Mouse (Mus musculus): ENCODE measurements around the gene Esyt2. TPM values are rescaled to one million over a fixed set of nuclear protein-coding genes. Genes with fewer than 3 reads are reported as not detected.

Esyt2 gene
- polyA plus RNA-seq, 1 experiment from 2014 or later = 14.7 TPM

DNA sequence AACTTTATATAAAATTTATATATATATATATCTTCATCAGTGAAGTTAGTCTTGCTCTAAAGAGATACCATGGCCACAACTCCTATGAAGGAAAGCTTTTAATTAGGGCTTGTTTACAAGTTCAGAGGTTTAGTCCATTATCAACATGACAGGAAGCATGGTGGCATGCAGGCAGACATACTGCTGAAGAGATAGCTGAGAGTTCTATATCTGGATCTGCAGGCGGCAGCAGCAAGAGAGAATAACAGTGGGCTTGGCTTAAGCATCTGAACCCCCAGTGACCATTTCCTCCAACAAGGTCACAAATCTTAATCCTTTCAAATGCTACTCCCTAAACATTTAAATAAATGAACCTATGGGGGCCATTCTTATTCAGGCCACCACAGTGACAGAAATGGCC lies 59.2 kb downstream of the Esyt2 start:
- Histone ChIP-seq H3K27ac (no peak overlapping the region), H3K4me1 (no peaks in the 10 kb centered on the region), H3K27me3 (ENCODE audit: insufficient read depth, poor library complexity, severe bottlenecking) (no peaks in the 10 kb centered on the region), H3K9me3 (no peaks in the 10 kb centered on the region), H3K36me3 (peaks cover 15% of the 10 kb centered on the region; the same call in 1 of the 2 replicates), H3K4me3 (no peak overlapping the region)
- WGBS = 30% methylated on average over 1 of the region's 1 CpGs
- no peak for DNase-seq (ENCODE audit: low spot score)

DNA sequence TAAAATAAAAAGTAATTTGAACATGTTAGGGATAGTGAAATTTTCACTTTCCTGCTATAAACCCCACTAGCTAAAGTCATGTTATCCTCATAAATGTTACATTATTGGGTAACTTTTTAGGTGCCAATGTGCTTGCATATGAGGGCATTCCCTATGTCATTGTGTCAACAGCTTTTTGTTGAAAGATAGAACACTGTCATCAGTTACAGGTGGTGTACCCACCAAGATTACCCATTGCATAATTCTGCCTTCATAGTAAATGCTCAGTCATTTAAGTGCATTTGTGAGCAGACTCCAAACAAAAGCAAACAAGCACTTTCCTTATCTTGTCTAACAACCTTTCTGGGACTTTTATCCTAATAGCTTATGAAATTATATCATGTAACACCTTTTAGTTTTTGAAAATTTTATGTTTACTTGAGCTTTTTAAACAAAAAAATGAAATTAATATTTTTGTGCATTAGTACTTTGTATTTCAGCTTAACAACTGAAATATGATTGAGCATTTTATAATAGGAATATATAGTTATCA lies 67.8 kb downstream of the Esyt2 start:
- DNase-seq (ENCODE audit: low spot score) = no peak
- no peak overlapping the region for H3K27ac ChIP-seq
- H3K9me3 ChIP-seq = no peaks in the 10 kb centered on the region
- no peaks in the 10 kb centered on the region for H3K27me3 ChIP-seq (ENCODE audit: insufficient read depth, poor library complexity, severe bottlenecking)
- no peak overlapping the region for H3K4me3 ChIP-seq
- H3K36me3 ChIP-seq = peaks cover 7% of the 10 kb centered on the region; the same call in 1 of the 2 replicates
- no peaks in the 10 kb centered on the region for H3K4me1 ChIP-seq

GRCm38 (mm10) chr12:116349376-116349775 lies 68.4 kb downstream of the Esyt2 start:
- Histone ChIP-seq H3K4me1 (no peaks in the 10 kb centered on the region), H3K9me3 (no peaks in the 10 kb centered on the region), H3K27me3 (ENCODE audit: insufficient read depth, poor library complexity, severe bottlenecking) (no peaks in the 10 kb centered on the region), H3K36me3 (peaks cover 7% of the 10 kb centered on the region; the same call in 1 of the 2 replicates), H3K4me3 (no peak overlapping the region), H3K27ac (no peak overlapping the region)
- no peak for DNase-seq (ENCODE audit: low spot score)
- WGBS = 74% methylated on average over 2 of the region's 2 CpGs

GRCm38 (mm10) chr12:116351022-116351421 lies 70.0 kb downstream of the Esyt2 start:
- Histone ChIP-seq H3K27me3 (ENCODE audit: insufficient read depth, poor library complexity, severe bottlenecking) (no peaks in the 10 kb centered on the region), H3K4me1 (no peaks in the 10 kb centered on the region), H3K9me3 (no peaks in the 10 kb centered on the region), H3K36me3 (no peaks in the 10 kb centered on the region; the same call in 1 of the 2 replicates), H3K27ac (no peak overlapping the region), H3K4me3 (no peak overlapping the region)
- no peak for DNase-seq (ENCODE audit: low spot score)
- WGBS = 85% methylated on average over 4 of the region's 4 CpGs

DNA sequence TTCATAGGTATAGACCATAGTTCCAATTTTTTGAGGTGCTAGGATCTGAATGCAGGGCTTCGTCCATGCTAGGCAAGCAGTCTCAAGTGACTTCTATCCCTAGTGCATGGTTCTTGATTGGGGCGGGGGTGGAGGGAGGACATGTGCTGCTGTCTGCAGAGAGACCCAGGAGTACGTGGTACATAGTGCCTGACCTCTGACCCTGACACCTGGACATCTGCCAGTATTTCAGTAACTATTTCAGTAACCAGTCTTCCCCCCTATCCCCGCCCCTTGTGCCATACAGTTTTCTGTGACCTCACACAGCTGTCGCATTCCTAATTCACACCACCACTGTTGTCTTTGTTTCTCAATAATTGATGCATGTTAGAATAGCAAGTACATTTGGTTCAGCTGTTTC lies 71.4 kb downstream of the Esyt2 start:
- 75% methylated on average over 5 of the region's 5 CpGs for WGBS
- DNase-seq (ENCODE audit: low spot score) = no peak

DNA sequence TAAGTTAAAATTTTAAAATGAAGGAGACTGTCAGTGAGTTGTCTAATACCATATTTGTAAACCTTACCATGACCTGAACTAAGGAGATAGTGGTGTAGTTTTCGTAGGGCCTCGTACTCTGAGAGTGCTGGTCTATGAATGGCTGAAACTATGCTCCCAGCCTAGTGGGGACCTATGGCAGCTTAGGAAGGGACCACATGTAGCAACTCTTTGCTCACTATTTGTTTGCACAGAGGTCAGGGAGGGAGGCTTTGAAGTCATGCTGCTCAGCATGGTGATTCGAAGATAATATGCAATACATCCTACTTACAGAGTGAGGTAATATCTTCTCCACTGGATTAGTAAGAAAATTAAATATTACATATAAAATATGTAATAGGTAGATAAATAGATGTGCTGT lies 73.7 kb downstream of the Esyt2 start:
- WGBS = 86% methylated on average over 3 of the region's 3 CpGs
- no peak overlapping the region for H3K27ac ChIP-seq
- H3K4me3 ChIP-seq = no peak overlapping the region
- H3K9me3 ChIP-seq = no peaks in the 10 kb centered on the region
- H3K4me1 ChIP-seq = no peaks in the 10 kb centered on the region
- H3K27me3 ChIP-seq (ENCODE audit: insufficient read depth, poor library complexity, severe bottlenecking) = no peaks in the 10 kb centered on the region
- DNase-seq (ENCODE audit: low spot score) = no peak
- peaks cover 8% of the 10 kb centered on the region; the same call in 1 of the 2 replicates for H3K36me3 ChIP-seq

More for the DNA sequence above, 71.4 kb downstream of the Esyt2 start:
- Histone ChIP-seq H3K27me3 (ENCODE audit: insufficient read depth, poor library complexity, severe bottlenecking) (no peaks in the 10 kb centered on the region), H3K27ac (no peak overlapping the region), H3K4me3 (no peak overlapping the region), H3K9me3 (no peaks in the 10 kb centered on the region), H3K4me1 (no peaks in the 10 kb centered on the region), H3K36me3 (peaks cover 2% of the 10 kb centered on the region; the same call in 1 of the 2 replicates)

- Histone ChIP-seq H3K36me3 (peaks cover 25% of the 10 kb centered on the region), H3K27ac (no peak overlapping the region), H3K9me3 (no peaks in the 10 kb centered on the region), H3K4me3 (no peak overlapping the region), H3K4me1 (no peaks in the 10 kb centered on the region), H3K27me3 (ENCODE audit: insufficient read depth, poor library complexity, severe bottlenecking) (no peaks in the 10 kb centered on the region)
- DNase-seq (ENCODE audit: low spot score) = no peak
Measured at GRCm38 (mm10) chr12:116362091-116362490, 81.1 kb downstream of the Esyt2 start.

GRCm38 (mm10) chr12:116366900-116367299 lies 85.9 kb downstream of the Esyt2 start:
- H3K4me3 ChIP-seq = no peak overlapping the region
- peaks cover 23% of the 10 kb centered on the region for H3K36me3 ChIP-seq
- WGBS = 88% methylated on average over 3 of the region's 3 CpGs
- no peaks in the 10 kb centered on the region for H3K27me3 ChIP-seq (ENCODE audit: insufficient read depth, poor library complexity, severe bottlenecking)
- no peak overlapping the region for H3K27ac ChIP-seq
- no peaks in the 10 kb centered on the region for H3K4me1 ChIP-seq
- no peak for DNase-seq (ENCODE audit: low spot score)
- H3K9me3 ChIP-seq = no peaks in the 10 kb centered on the region

GRCm38 (mm10) chr12:116367346-116367745 lies 86.3 kb downstream of the Esyt2 start:
- H3K4me1 ChIP-seq = no peaks in the 10 kb centered on the region
- H3K4me3 ChIP-seq = no peak overlapping the region
- no peak for DNase-seq (ENCODE audit: low spot score)
- H3K9me3 ChIP-seq = no peaks in the 10 kb centered on the region
- H3K27me3 ChIP-seq (ENCODE audit: insufficient read depth, poor library complexity, severe bottlenecking) = no peaks in the 10 kb centered on the region
- peaks cover 23% of the 10 kb centered on the region for H3K36me3 ChIP-seq
- no peak overlapping the region for H3K27ac ChIP-seq
- WGBS = 88% methylated on average over 2 of the region's 2 CpGs

DNA sequence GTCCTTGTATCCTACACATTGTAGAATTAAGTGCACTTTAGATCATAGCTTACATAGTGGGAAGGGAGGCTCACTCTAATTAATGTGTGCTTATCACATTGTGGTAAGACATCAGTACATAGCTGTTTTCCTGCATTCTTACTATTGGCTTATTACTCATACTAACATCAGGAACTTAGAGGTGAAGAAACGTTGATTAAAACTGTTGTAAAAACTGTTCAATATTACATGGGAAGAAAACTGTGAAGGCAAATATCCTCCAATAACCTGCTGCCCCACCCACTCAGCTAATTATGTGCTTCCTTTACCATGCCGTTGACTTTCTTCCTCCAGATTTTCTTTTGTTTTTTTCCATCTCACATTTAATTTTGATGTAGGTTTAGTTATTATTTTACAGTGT lies 87.9 kb downstream of the Esyt2 start:
- 79% methylated on average over 2 of the region's 2 CpGs for WGBS
- Histone ChIP-seq H3K9me3 (no peaks in the 10 kb centered on the region), H3K27me3 (ENCODE audit: insufficient read depth, poor library complexity, severe bottlenecking) (no peaks in the 10 kb centered on the region), H3K27ac (no peak overlapping the region), H3K4me1 (no peaks in the 10 kb centered on the region), H3K36me3 (peaks cover 18% of the 10 kb centered on the region), H3K4me3 (no peak overlapping the region)
- no peak for DNase-seq (ENCODE audit: low spot score)

- Histone ChIP-seq H3K36me3 (no peaks in the 10 kb centered on the region), H3K4me1 (no peaks in the 10 kb centered on the region), H3K4me3 (no peak overlapping the region), H3K9me3 (no peaks in the 10 kb centered on the region), H3K27ac (no peak overlapping the region), H3K27me3 (ENCODE audit: insufficient read depth, poor library complexity, severe bottlenecking) (no peaks in the 10 kb centered on the region)
- 77% methylated on average over 2 of the region's 2 CpGs for WGBS
- no peak for DNase-seq (ENCODE audit: low spot score)
Measured at GRCm38 (mm10) chr12:116383101-116383500, 102.1 kb downstream of the Esyt2 start.

- no peak for DNase-seq (ENCODE audit: low spot score)
- H3K9me3 ChIP-seq = no peaks in the 10 kb centered on the region
- H3K36me3 ChIP-seq = no peaks in the 10 kb centered on the region
- H3K27ac ChIP-seq = no peak overlapping the region
- H3K4me1 ChIP-seq = no peaks in the 10 kb centered on the region
- no peak overlapping the region for H3K4me3 ChIP-seq
- no peaks in the 10 kb centered on the region for H3K27me3 ChIP-seq (ENCODE audit: insufficient read depth, poor library complexity, severe bottlenecking)
Measured at GRCm38 (mm10) chr12:116383995-116384394, 103.0 kb downstream of the Esyt2 start.

DNA sequence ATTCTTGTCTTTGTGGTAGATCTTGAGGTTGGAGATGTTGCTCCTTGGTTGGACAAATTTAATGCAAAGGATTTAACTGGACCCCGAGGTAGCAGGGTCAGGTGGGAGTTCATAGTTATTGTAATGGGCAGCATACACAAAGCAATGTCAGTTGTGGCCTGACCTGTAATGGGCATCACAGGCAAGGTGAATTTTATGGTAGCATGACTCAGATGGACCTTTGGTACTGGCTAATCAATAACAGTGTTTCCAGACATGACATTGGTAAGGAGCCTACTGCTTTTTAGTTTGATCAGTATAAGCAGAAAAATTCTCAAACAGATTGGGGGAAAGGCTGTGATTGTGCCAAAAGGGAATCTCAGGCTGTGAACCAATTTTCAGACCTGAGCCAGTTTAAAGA lies 105.8 kb downstream of the Esyt2 start:
- Histone ChIP-seq H3K9me3 (no peaks in the 10 kb centered on the region), H3K27ac (no peak overlapping the region), H3K4me1 (no peaks in the 10 kb centered on the region), H3K36me3 (no peaks in the 10 kb centered on the region), H3K27me3 (ENCODE audit: insufficient read depth, poor library complexity, severe bottlenecking) (no peaks in the 10 kb centered on the region), H3K4me3 (no peak overlapping the region)
- DNase-seq (ENCODE audit: low spot score) = no peak
- 68% methylated on average over 1 of the region's 1 CpGs for WGBS

GRCm38 (mm10) chr12:116389868-116390267 lies 108.9 kb downstream of the Esyt2 start:
- Histone ChIP-seq H3K27me3 (ENCODE audit: insufficient read depth, poor library complexity, severe bottlenecking) (no peaks in the 10 kb centered on the region), H3K4me3 (no peak overlapping the region), H3K9me3 (no peaks in the 10 kb centered on the region), H3K4me1 (no peaks in the 10 kb centered on the region), H3K27ac (no peak overlapping the region), H3K36me3 (no peaks in the 10 kb centered on the region)
- 38% methylated on average over 1 of the region's 1 CpGs for WGBS
- no peak for DNase-seq (ENCODE audit: low spot score)

Measured in heart, embryonic 10.5 days (tissue).